22 mouse cellular contexts compared by ENCODE assay signal in the genomic region with DNA sequence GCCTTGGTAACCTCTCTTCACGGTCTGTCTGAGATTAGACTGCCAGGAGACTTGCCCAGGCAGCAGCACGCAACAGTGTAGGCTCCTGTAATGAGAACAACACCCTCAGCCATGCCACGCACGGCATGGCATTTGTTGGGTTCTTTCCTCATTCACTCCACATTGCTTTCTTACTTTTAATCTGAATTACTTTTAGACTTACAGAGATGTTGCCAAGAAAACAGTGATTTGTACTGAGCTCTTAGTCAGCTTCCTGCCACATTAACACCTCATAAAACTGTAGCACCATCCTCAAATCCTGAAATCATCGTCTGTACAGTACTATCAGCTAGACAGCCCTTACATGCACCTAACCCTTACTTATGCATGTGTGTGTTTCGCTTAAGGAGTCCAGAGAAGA. TPM values are rescaled to one million over a fixed set of nuclear protein-coding genes. Genes with fewer than 3 reads are reported as not detected.
DNase-seq lines count a peak whose midpoint lies in the region; ATAC-seq lines count a peak whose summit lies in the region.
"Had no signal": no experiment of that assay in that cellular context is flagged by ENCODE, and none has a peak within 500 bp of the region (broad histone marks: within the 10 kb centered on the region; RNA-seq: fewer than 3 reads in every experiment).

No protein-coding gene starts in this region.

- H3K9me3 ChIP-seq in liver, embryonic 12.5 days (replicated peaks): no peaks in the 10 kb centered on the region
- no peaks in the 10 kb centered on the region for H3K9me3 ChIP-seq in liver, embryonic 15.5 days (replicated peaks)
- H3K9me3 ChIP-seq: embryonic facial prominence, embryonic 15.5 days; heart, embryonic 10.5 days; hindbrain, embryonic 12.5 days had no signal

- H3K4me1 ChIP-seq in liver, embryonic 12.5 days: peaks cover 55% of the 10 kb centered on the region
- peaks cover 73% of the 10 kb centered on the region for H3K4me1 ChIP-seq in liver, embryonic 15.5 days (replicated peaks)
- H3K4me1 ChIP-seq: embryonic facial prominence, embryonic 15.5 days; hindbrain, embryonic 12.5 days had no signal

- peaks cover 98% of the 10 kb centered on the region for H3K36me3 ChIP-seq in liver, embryonic 12.5 days
- H3K36me3 ChIP-seq in liver, embryonic 15.5 days (replicated peaks): peaks cover 93% of the 10 kb centered on the region

- ATAC-seq in liver, embryonic 12.5 days: no peak
- ATAC-seq in liver, embryonic 15.5 days (ENCODE audit: insufficient read depth): no peak
- ATAC-seq: forebrain, embryonic 16.5 days; hindbrain, embryonic 16.5 days had no signal

- H3K4me3 ChIP-seq in liver, embryonic 12.5 days: no peak overlapping the region
- H3K4me3 ChIP-seq in liver, embryonic 15.5 days (replicated peaks): no peak overlapping the region
- H3K4me3 ChIP-seq: embryonic facial prominence, embryonic 15.5 days; gastrocnemius, adult 2 months; heart, embryonic 10.5 days; hindbrain, embryonic 12.5 days had no signal

- 82% methylated on average over 6 of the region's 6 CpGs for WGBS in liver, embryonic 12.5 days (ENCODE audit: insufficient replicate concordance)
- 77% methylated on average over 6 of the region's 6 CpGs for WGBS in liver, embryonic 15.5 days (ENCODE audit: insufficient replicate concordance)

- no peak overlapping the region for H3K4me2 ChIP-seq in liver, embryonic 12.5 days
- H3K4me2 ChIP-seq in liver, embryonic 15.5 days: no peak overlapping the region
- H3K4me2 ChIP-seq: embryonic facial prominence, embryonic 15.5 days; hindbrain, embryonic 12.5 days had no signal

- H3K27ac ChIP-seq in liver, embryonic 12.5 days: peak overlapping the region; percentile 91
- peak overlapping the region; percentile 84 for H3K27ac ChIP-seq in liver, embryonic 15.5 days (replicated peaks)
- H3K27ac ChIP-seq: embryonic facial prominence, embryonic 15.5 days; gastrocnemius, adult 2 months; heart, embryonic 10.5 days; hindbrain, embryonic 12.5 days had no signal

- no peak overlapping the region for H3K9ac ChIP-seq in liver, embryonic 12.5 days
- H3K9ac ChIP-seq in liver, embryonic 15.5 days: no peak overlapping the region
- H3K9ac ChIP-seq: embryonic facial prominence, embryonic 15.5 days; hindbrain, embryonic 12.5 days had no signal

- no peaks in the 10 kb centered on the region for H3K27me3 ChIP-seq in liver, embryonic 12.5 days (replicated peaks)
- H3K27me3 ChIP-seq in liver, embryonic 15.5 days: no peaks in the 10 kb centered on the region
- H3K27me3 ChIP-seq: CH12.LX; embryonic facial prominence, embryonic 15.5 days; hindbrain, embryonic 12.5 days had no signal

- DNase-seq in liver: no peak
- peak; percentile 35 to 39 for DNase-seq in right cerebral cortex, adult 2 months (ENCODE audit: low spot score in 2 of 2)
- DNase-seq in right cerebral cortex, postnatal 14 days: no peak
- DNase-seq in heart, adult 8-10 months (ENCODE audit: low spot score): no peak
- DNase-seq: adrenal gland, adult 8-10 months; adrenal gland, postnatal 36 days; cerebellum, adult 11 months; cerebellum, adult 8-10 months; cerebellum, postnatal 14 days; embryo, embryonic 11 days; gastrocnemius, adult 2 months; gastrocnemius, postnatal 25 days; heart, postnatal 10 days; heart, postnatal 4 days had no signal

RNA-seq across cellular contexts. Expression of gene Trappc10, which starts 25.9 kb away (rescaled TPM):
- polyA plus RNA-seq in liver, embryonic 12.5 days (2016; fragmentation: Nextera tagmentation; extraction: Ambion mirVana): 21.9 and 24.5 TPM in 2 replicates
- polyA plus RNA-seq in liver, embryonic 15.5 days (2015; fragmentation: Nextera tagmentation; extraction: Ambion mirVana): 15.7 and 15.9 TPM in 2 replicates
- 10 to 100 TPM; 43.6 to 62.3 (median 52.9) TPM for total RNA-seq in heart, adult 8-10 months (2022)

RNA-seq across cellular contexts. Expression of gene Pwp2, which starts 33.6 kb away (rescaled TPM):
- 23.9 and 25.5 TPM in 2 replicates for polyA plus RNA-seq in liver, embryonic 12.5 days (2016; fragmentation: Nextera tagmentation; extraction: Ambion mirVana)
- polyA plus RNA-seq in liver, embryonic 15.5 days (2015; fragmentation: Nextera tagmentation; extraction: Ambion mirVana): 10.5 and 11.4 TPM in 2 replicates
- 10 to 100 TPM; 11.1 to 12.3 (median 11.6) TPM for total RNA-seq in heart, adult 8-10 months (2022)

RNA-seq across cellular contexts. Expression of gene D10Jhu81e, which starts 49.0 kb away (rescaled TPM):
- polyA plus RNA-seq in liver, embryonic 12.5 days (2016; fragmentation: Nextera tagmentation; extraction: Ambion mirVana): 17.1 and 19.4 TPM in 2 replicates
- 18.4 and 19.3 TPM in 2 replicates for polyA plus RNA-seq in liver, embryonic 15.5 days (2015; fragmentation: Nextera tagmentation; extraction: Ambion mirVana)
- 100 to 1,000 TPM; 676 to 739 (median 714) TPM for total RNA-seq in heart, adult 8-10 months (2022)

Comparison
In these comparisons a context has a peak if more than half of its experiments do, and no peak if none do; other contexts are left out.
1. DNase-seq: peak in right cerebral cortex, adult 2 months (2 of 2); none in liver (single experiment), right cerebral cortex, postnatal 14 days (single experiment) and heart, adult 8-10 months (single experiment).